Mouse (Mus musculus): ENCODE data around the gene Igsf3. TPM values are rescaled to one million over a fixed set of nuclear protein-coding genes. Genes with fewer than 3 reads are reported as not detected.

Igsf3 gene
- polyA plus RNA-seq, 1 experiment from 2014 or later, result 76.9 TPM

GRCm38 (mm10) chr3:101471881-101472280, 95.0 kb downstream of the Igsf3 start:
- Histone ChIP-seq H3K27me3 (no peaks in the 10 kb centered on the region), H3K4me2 (no peak overlapping the region), H3K9ac (no peak overlapping the region), H3K4me3 (no peak overlapping the region), H3K4me1 (replicated peaks) (peaks cover 9% of the 10 kb centered on the region; the same call in 1 of the 2 replicates), H3K27ac (replicated peaks) (no peak overlapping the region), H3K9me3 (no peaks in the 10 kb centered on the region), H3K36me3 (no peaks in the 10 kb centered on the region)
- no peak for ATAC-seq (ENCODE audit: low read depth)
- WGBS, result 37% methylated on average over 4 of the region's 4 CpGs

- H3K4me2 ChIP-seq, result no peak overlapping the region
- WGBS, result 94% methylated on average over 6 of the region's 6 CpGs
- ATAC-seq (ENCODE audit: low read depth), result no peak
- H3K36me3 ChIP-seq, result no peaks in the 10 kb centered on the region
- H3K9ac ChIP-seq, result no peak overlapping the region
- no peak overlapping the region for H3K27ac ChIP-seq (replicated peaks)
- no peak overlapping the region for H3K4me3 ChIP-seq
- no peaks in the 10 kb centered on the region for H3K4me1 ChIP-seq (replicated peaks)
- no peaks in the 10 kb centered on the region for H3K27me3 ChIP-seq
- H3K9me3 ChIP-seq, result no peaks in the 10 kb centered on the region
Observed at GRCm38 (mm10) chr3:101481951-101482350, 105.1 kb downstream of the Igsf3 start.

GRCm38 (mm10) chr3:101483256-101483983, 106.5 kb downstream of the Igsf3 start:
- Histone ChIP-seq H3K27ac (replicated peaks) (no peak overlapping the region), H3K4me2 (no peak overlapping the region), H3K27me3 (no peaks in the 10 kb centered on the region), H3K4me1 (replicated peaks) (no peaks in the 10 kb centered on the region), H3K9ac (no peak overlapping the region), H3K9me3 (no peaks in the 10 kb centered on the region), H3K36me3 (no peaks in the 10 kb centered on the region), H3K4me3 (no peak overlapping the region)
- 0 out of 2 replicates have a peak, but pooled peaks have one; percentile 14 for ATAC-seq (ENCODE audit: low read depth)
- 71% methylated on average over 3 of the region's 3 CpGs for WGBS

GRCm38 (mm10) chr3:101486054-101486765, 109.3 kb downstream of the Igsf3 start:
- no peak overlapping the region for H3K4me2 ChIP-seq
- no peaks in the 10 kb centered on the region for H3K4me1 ChIP-seq (replicated peaks)
- H3K9ac ChIP-seq, result no peak overlapping the region
- 47% methylated on average over 4 of the region's 4 CpGs for WGBS
- H3K27ac ChIP-seq (replicated peaks), result no peak overlapping the region
- no peaks in the 10 kb centered on the region for H3K9me3 ChIP-seq
- H3K4me3 ChIP-seq, result no peak overlapping the region
- no peaks in the 10 kb centered on the region for H3K36me3 ChIP-seq
- no peaks in the 10 kb centered on the region for H3K27me3 ChIP-seq
- ATAC-seq (ENCODE audit: low read depth), result no peak

GRCm38 (mm10) chr3:101487436-101487835, 110.6 kb downstream of the Igsf3 start:
- WGBS, result 89% methylated on average over 5 of the region's 5 CpGs
- no peak for ATAC-seq (ENCODE audit: low read depth)
- no peaks in the 10 kb centered on the region for H3K9me3 ChIP-seq
- H3K4me3 ChIP-seq, result no peak overlapping the region
- H3K36me3 ChIP-seq, result no peaks in the 10 kb centered on the region
- no peak overlapping the region for H3K9ac ChIP-seq
- H3K4me1 ChIP-seq (replicated peaks), result no peaks in the 10 kb centered on the region
- H3K27me3 ChIP-seq, result no peaks in the 10 kb centered on the region
- H3K4me2 ChIP-seq, result no peak overlapping the region
- H3K27ac ChIP-seq (replicated peaks), result no peak overlapping the region

GRCm38 (mm10) chr3:101488204-101488603, 111.3 kb downstream of the Igsf3 start:
- no peak overlapping the region for H3K9ac ChIP-seq
- no peaks in the 10 kb centered on the region for H3K4me1 ChIP-seq (replicated peaks)
- H3K36me3 ChIP-seq, result no peaks in the 10 kb centered on the region
- WGBS, result 78% methylated on average over 7 of the region's 7 CpGs
- no peaks in the 10 kb centered on the region for H3K27me3 ChIP-seq
- H3K9me3 ChIP-seq, result no peaks in the 10 kb centered on the region
- ATAC-seq (ENCODE audit: low read depth), result no peak
- no peak overlapping the region for H3K4me2 ChIP-seq
- H3K4me3 ChIP-seq, result no peak overlapping the region
- no peak overlapping the region for H3K27ac ChIP-seq (replicated peaks)

- 90% methylated on average over 9 of the region's 9 CpGs for WGBS
- ATAC-seq (ENCODE audit: low read depth), result no peak
- H3K4me1 ChIP-seq (replicated peaks), result peaks cover 4% of the 10 kb centered on the region
Observed at GRCm38 (mm10) chr3:101490515-101490914, 113.6 kb downstream of the Igsf3 start.

GRCm38 (mm10) chr3:101492908-101493307, 116.0 kb downstream of the Igsf3 start:
- Histone ChIP-seq H3K9ac (no peak overlapping the region), H3K4me2 (no peak overlapping the region), H3K4me1 (replicated peaks) (peaks cover 4% of the 10 kb centered on the region), H3K27ac (replicated peaks) (no peak overlapping the region), H3K4me3 (no peak overlapping the region), H3K36me3 (no peaks in the 10 kb centered on the region), H3K27me3 (no peaks in the 10 kb centered on the region), H3K9me3 (no peaks in the 10 kb centered on the region)
- WGBS, result 83% methylated on average over 6 of the region's 6 CpGs
- ATAC-seq (ENCODE audit: low read depth), result no peak

More at GRCm38 (mm10) chr3:101490515-101490914, 113.6 kb downstream of the Igsf3 start:
- Histone ChIP-seq H3K4me3 (no peak overlapping the region), H3K27ac (replicated peaks) (no peak overlapping the region), H3K9me3 (no peaks in the 10 kb centered on the region), H3K9ac (no peak overlapping the region), H3K4me2 (no peak overlapping the region), H3K27me3 (no peaks in the 10 kb centered on the region), H3K36me3 (no peaks in the 10 kb centered on the region)

- no peaks in the 10 kb centered on the region for H3K27me3 ChIP-seq
- no peaks in the 10 kb centered on the region for H3K36me3 ChIP-seq
- peaks cover 4% of the 10 kb centered on the region for H3K4me1 ChIP-seq (replicated peaks)
- H3K27ac ChIP-seq (replicated peaks), result no peak overlapping the region
- H3K9ac ChIP-seq, result no peak overlapping the region
- H3K4me3 ChIP-seq, result no peak overlapping the region
- 0 out of 2 replicates have a peak overlapping the region, but pooled peaks have one; percentile 3 for H3K4me2 ChIP-seq
- no peaks in the 10 kb centered on the region for H3K9me3 ChIP-seq
- 49% methylated on average over 10 of the region's 10 CpGs for WGBS
- ATAC-seq (ENCODE audit: low read depth), result peak; percentile 85
Observed at GRCm38 (mm10) chr3:101493937-101494459, 117.1 kb downstream of the Igsf3 start.

GRCm38 (mm10) chr3:101497432-101498030, 120.6 kb downstream of the Igsf3 start:
- H3K9me3 ChIP-seq, result no peaks in the 10 kb centered on the region
- H3K4me3 ChIP-seq, result no peak overlapping the region
- no peak overlapping the region for H3K9ac ChIP-seq
- no peak overlapping the region for H3K4me2 ChIP-seq
- peaks cover 4% of the 10 kb centered on the region for H3K4me1 ChIP-seq (replicated peaks)
- H3K36me3 ChIP-seq, result no peaks in the 10 kb centered on the region
- H3K27me3 ChIP-seq, result no peaks in the 10 kb centered on the region
- no peak for ATAC-seq (ENCODE audit: low read depth)
- WGBS, result 81% methylated on average over 10 of the region's 10 CpGs
- no peak overlapping the region for H3K27ac ChIP-seq (replicated peaks)

- no peaks in the 10 kb centered on the region for H3K9me3 ChIP-seq
- no peak overlapping the region for H3K4me3 ChIP-seq
- WGBS, result 79% methylated on average over 6 of the region's 6 CpGs
- no peaks in the 10 kb centered on the region for H3K36me3 ChIP-seq
- H3K9ac ChIP-seq, result no peak overlapping the region
- H3K4me2 ChIP-seq, result no peak overlapping the region
- ATAC-seq (ENCODE audit: low read depth), result no peak
- no peaks in the 10 kb centered on the region for H3K4me1 ChIP-seq (replicated peaks)
- no peaks in the 10 kb centered on the region for H3K27me3 ChIP-seq
- no peak overlapping the region for H3K27ac ChIP-seq (replicated peaks)
Observed at GRCm38 (mm10) chr3:101499906-101500305, 123.0 kb downstream of the Igsf3 start.

All from neural tube, embryonic 13.5 days (tissue).